Comparison of ENCODE assay signal across 7 mouse cellular contexts in the genomic region with DNA sequence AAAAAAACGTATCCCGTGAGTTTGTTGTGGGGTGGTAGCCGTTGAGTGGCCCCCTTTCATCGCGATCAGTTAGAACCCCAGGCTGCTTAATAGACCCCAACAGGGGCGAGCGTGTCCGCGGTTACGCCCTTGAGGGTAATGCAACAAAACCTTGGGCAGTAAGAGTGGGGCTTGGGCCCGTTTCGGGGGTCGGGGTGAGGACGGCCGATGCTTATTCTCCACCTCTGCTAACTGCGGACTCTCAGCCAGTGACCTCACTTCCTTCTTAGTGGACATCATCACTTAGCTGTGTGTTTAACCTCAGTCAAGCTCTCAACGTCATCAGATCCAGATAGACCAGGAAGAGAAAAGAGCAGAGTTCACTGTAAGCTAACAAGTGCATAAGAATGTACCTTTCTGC. TPM values are rescaled to one million over a fixed set of nuclear protein-coding genes. Genes with fewer than 3 reads are reported as not detected.
DNase-seq lines count a peak whose midpoint lies in the region; ATAC-seq lines count a peak whose summit lies in the region.

No protein-coding gene starts in this region.

- H3K4me3 ChIP-seq in forebrain, embryonic 13.5 days: peak overlapping the region; percentile 96
- peak overlapping the region; percentile 88 for H3K4me3 ChIP-seq in midbrain, embryonic 16.5 days (ENCODE audit: low read depth, low read length)

- 0% methylated on average over 17 of the region's 17 CpGs for WGBS in forebrain, embryonic 13.5 days
- WGBS in midbrain, embryonic 16.5 days: 1% methylated on average over 17 of the region's 17 CpGs

- H3K27ac ChIP-seq in forebrain, embryonic 13.5 days: peak overlapping the region; percentile 52
- peak overlapping the region; percentile 86; the same call in 1 of the 2 replicates for H3K27ac ChIP-seq in midbrain, embryonic 16.5 days (ENCODE audit: low read length)

- DNase-seq in A20 (ENCODE audit: low read depth, low spot score): peak; percentile 30
- peak; percentile 19 for DNase-seq in kidney, postnatal 14 days
- no peak for DNase-seq in left cerebral cortex, adult 11 months (ENCODE audit: low spot score)
- no peak for DNase-seq in layer of hippocampus, adult 9-11 months

- peaks cover 8% of the 10 kb centered on the region for H3K27me3 ChIP-seq in forebrain, embryonic 13.5 days
- peaks cover 2% of the 10 kb centered on the region; the same call in 1 of the 2 replicates for H3K27me3 ChIP-seq in midbrain, embryonic 16.5 days (ENCODE audit: control insufficient read depth, insufficient read depth, low read depth, low read length)

- peak overlapping the region; percentile 91 for H3K9ac ChIP-seq in forebrain, embryonic 13.5 days
- peak overlapping the region; percentile 86 for H3K9ac ChIP-seq in midbrain, embryonic 16.5 days (ENCODE audit: low read depth, low read length)

- H3K4me1 ChIP-seq in forebrain, embryonic 13.5 days: peaks cover 25% of the 10 kb centered on the region
- peaks cover 17% of the 10 kb centered on the region for H3K4me1 ChIP-seq in midbrain, embryonic 16.5 days (ENCODE audit: control insufficient read depth, insufficient read depth, low read length)

- H3K9me3 ChIP-seq in forebrain, embryonic 13.5 days (replicated peaks): no peaks in the 10 kb centered on the region
- no peaks in the 10 kb centered on the region for H3K9me3 ChIP-seq in midbrain, embryonic 16.5 days (replicated peaks; ENCODE audit: control insufficient read depth, low read length, poor library complexity, severe bottlenecking)

- peak; percentile 40 for ATAC-seq in CD4-positive, CD25-positive, alpha-beta regulatory T cell, adult 4 months
- peak; percentile 13 for ATAC-seq in forebrain, embryonic 13.5 days
- ATAC-seq in midbrain, embryonic 16.5 days: peak; percentile 13

- H3K36me3 ChIP-seq in forebrain, embryonic 13.5 days (ENCODE audit: poor library complexity, severe bottlenecking): peaks cover 30% of the 10 kb centered on the region
- peaks cover 3% of the 10 kb centered on the region; the same call in 1 of the 2 replicates for H3K36me3 ChIP-seq in midbrain, embryonic 16.5 days (ENCODE audit: control insufficient read depth, insufficient read depth, low read length)

- H3K4me2 ChIP-seq in forebrain, embryonic 13.5 days: peak overlapping the region; percentile 98
- H3K4me2 ChIP-seq in midbrain, embryonic 16.5 days (ENCODE audit: low read length): peak overlapping the region; percentile 70

RNA-seq across cellular contexts. Expression of gene Ube2j2, which starts 0.6 kb away (rescaled TPM):
- polyA plus RNA-seq in CD4-positive, CD25-positive, alpha-beta regulatory T cell, adult 4 months (2017; shearing (Covaris generic)): 10 to 100 TPM; 21.6 to 29.7 TPM
- polyA plus RNA-seq in forebrain, embryonic 13.5 days (2015; fragmentation: Nextera tagmentation; extraction: Ambion mirVana): 131 and 136 TPM in 2 replicates
- polyA plus RNA-seq in midbrain, embryonic 16.5 days (2015; fragmentation: Nextera tagmentation; extraction: Ambion mirVana): 109 and 110 TPM in 2 replicates

RNA-seq across cellular contexts. Expression of gene C1qtnf12, which starts 17.8 kb away (rescaled TPM):
- polyA plus RNA-seq in CD4-positive, CD25-positive, alpha-beta regulatory T cell, adult 4 months (2017; shearing (Covaris generic)): 1 to 10 TPM; 7.6 TPM
- polyA plus RNA-seq in forebrain, embryonic 13.5 days (2015; fragmentation: Nextera tagmentation; extraction: Ambion mirVana): 7.0 and 10.1 TPM in 2 replicates
- polyA plus RNA-seq in midbrain, embryonic 16.5 days (2015; fragmentation: Nextera tagmentation; extraction: Ambion mirVana): 6.6 and 7.8 TPM in 2 replicates

RNA-seq across cellular contexts. Expression of gene B3galt6, which starts 48.2 kb away (rescaled TPM):
- polyA plus RNA-seq in CD4-positive, CD25-positive, alpha-beta regulatory T cell, adult 4 months (2017; shearing (Covaris generic)): 1 to 10 TPM in 1 of 2 experiments, under 1 TPM in 1; 0.92 to 1.3 TPM
- polyA plus RNA-seq in forebrain, embryonic 13.5 days (2015; fragmentation: Nextera tagmentation; extraction: Ambion mirVana): 21.0 and 21.8 TPM in 2 replicates
- 37.8 and 41.0 TPM in 2 replicates for polyA plus RNA-seq in midbrain, embryonic 16.5 days (2015; fragmentation: Nextera tagmentation; extraction: Ambion mirVana)

RNA-seq across cellular contexts. Expression of gene Sdf4, which starts 48.4 kb away (rescaled TPM):
- polyA plus RNA-seq in CD4-positive, CD25-positive, alpha-beta regulatory T cell, adult 4 months (2017; shearing (Covaris generic)): 100 to 1,000 TPM; 528 to 589 TPM
- 113 and 118 TPM in 2 replicates for polyA plus RNA-seq in forebrain, embryonic 13.5 days (2015; fragmentation: Nextera tagmentation; extraction: Ambion mirVana)
- 112 and 114 TPM in 2 replicates for polyA plus RNA-seq in midbrain, embryonic 16.5 days (2015; fragmentation: Nextera tagmentation; extraction: Ambion mirVana)

RNA-seq across cellular contexts. Expression of gene Acap3, which starts 52.6 kb away (rescaled TPM):
- 1 to 10 TPM; 3.2 to 4.1 TPM for polyA plus RNA-seq in CD4-positive, CD25-positive, alpha-beta regulatory T cell, adult 4 months (2017; shearing (Covaris generic))
- 51.0 and 56.7 TPM in 2 replicates for polyA plus RNA-seq in forebrain, embryonic 13.5 days (2015; fragmentation: Nextera tagmentation; extraction: Ambion mirVana)
- polyA plus RNA-seq in midbrain, embryonic 16.5 days (2015; fragmentation: Nextera tagmentation; extraction: Ambion mirVana): 77.4 and 78.1 TPM in 2 replicates

Comparison
In these comparisons a context has a peak if more than half of its experiments do, and no peak if none do; other contexts are left out.
1. DNase-seq: peak in A20 (single experiment) and kidney, postnatal 14 days (single experiment); none in left cerebral cortex, adult 11 months (single experiment) and layer of hippocampus, adult 9-11 months (single experiment).
2. Peak in every context shown above with its lines, with median percentiles within 50 percentile points of each other: ATAC-seq.